Mouse (Mus musculus) adipocyte (in vitro differentiated cells): Measurements from ENCODE around the gene Psmc5.

Experiments used
- DNase-seq: peaks from one replicate; pipeline ENCODE4 v3.0.0-alpha.2; 2016; ENCODE audit warnings: low spot score

The Psmc5 gene

DNA sequence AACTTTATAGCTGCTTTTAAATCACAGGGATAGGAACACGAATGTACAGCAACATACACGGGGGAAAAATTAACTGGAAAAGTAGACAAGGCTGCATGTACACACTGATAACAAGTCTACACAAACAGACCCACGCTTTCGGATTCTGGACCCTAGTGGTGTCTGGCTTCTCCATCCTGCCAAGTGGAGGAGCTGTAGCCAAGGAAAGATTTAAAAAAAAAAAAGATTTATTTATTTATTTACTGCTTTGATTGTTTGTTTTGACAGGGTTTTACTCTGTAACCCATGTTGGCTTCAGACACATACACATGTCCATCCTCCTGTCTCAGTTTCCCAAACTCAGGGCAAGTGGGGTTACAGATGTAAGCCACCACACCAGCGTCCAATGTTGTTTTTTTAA, 51.5 kb downstream of the Psmc5 start:
- no peak for DNase-seq

DNA sequence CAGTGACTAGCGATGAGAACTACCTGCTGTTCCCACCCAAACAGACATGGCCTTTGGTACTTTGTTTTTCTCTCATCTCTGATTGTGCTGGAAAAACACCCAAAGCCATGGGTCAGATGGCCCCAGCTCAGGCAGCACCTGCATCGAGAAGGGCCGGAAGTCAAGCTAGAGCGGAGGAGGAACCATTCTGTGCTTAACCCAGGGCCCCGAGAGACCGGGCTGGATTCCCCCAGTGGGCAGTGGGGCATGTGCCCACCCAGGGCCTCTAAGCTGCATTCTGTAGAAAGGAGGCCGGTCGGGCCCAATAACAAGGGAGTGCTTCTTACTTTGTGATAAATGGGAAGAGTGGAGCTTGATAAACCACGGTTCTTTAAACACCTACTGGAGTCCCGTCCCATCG, 52.2 kb downstream of the Psmc5 start:
- DNase-seq, result no peak

DNA sequence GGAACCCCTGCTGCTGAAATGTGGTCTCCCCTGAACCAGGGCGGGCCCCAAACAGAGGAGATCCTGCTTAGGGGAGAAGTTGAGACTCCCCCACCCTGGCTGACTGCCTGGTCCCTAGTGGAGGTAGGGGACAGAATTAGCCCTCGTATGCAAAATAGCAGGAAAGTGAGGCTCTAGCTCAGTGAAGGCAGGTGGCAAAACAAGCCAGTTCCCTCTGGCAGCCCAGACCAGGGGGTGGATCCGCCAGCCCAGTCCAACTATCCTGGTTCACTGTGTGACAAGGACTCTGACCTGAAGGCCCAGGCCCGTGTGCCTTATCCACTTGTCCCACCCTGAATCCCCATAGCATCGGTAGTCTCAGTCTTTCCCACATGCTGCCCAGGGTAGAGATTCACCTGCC, 54.2 kb downstream of the Psmc5 start:
- DNase-seq, result no peak
